Mouse (Mus musculus) mouse embryonic stem cell (cell line): ENCODE measurements around the gene Cgref1.

Experiments
- in situ Hi-C, 2 experiments: fragments of 300-500 bp; cut with MboI; formaldehyde crosslinking; loops; 1 replicate in 1 of 2; 3 replicates in 1 of 2; pipeline ENCODE4 v1.14.3; 2019 to 2020; ENCODE audit warnings: low sequenced_read_pairs in 2 of 2, low pct_unique_long_range_greater_than_20kb in 1 of 2, mixed read lengths in 1 of 2; ENCODE audit not compliant: unreplicated experiment in 1 of 2

Gene Cgref1

DNA sequence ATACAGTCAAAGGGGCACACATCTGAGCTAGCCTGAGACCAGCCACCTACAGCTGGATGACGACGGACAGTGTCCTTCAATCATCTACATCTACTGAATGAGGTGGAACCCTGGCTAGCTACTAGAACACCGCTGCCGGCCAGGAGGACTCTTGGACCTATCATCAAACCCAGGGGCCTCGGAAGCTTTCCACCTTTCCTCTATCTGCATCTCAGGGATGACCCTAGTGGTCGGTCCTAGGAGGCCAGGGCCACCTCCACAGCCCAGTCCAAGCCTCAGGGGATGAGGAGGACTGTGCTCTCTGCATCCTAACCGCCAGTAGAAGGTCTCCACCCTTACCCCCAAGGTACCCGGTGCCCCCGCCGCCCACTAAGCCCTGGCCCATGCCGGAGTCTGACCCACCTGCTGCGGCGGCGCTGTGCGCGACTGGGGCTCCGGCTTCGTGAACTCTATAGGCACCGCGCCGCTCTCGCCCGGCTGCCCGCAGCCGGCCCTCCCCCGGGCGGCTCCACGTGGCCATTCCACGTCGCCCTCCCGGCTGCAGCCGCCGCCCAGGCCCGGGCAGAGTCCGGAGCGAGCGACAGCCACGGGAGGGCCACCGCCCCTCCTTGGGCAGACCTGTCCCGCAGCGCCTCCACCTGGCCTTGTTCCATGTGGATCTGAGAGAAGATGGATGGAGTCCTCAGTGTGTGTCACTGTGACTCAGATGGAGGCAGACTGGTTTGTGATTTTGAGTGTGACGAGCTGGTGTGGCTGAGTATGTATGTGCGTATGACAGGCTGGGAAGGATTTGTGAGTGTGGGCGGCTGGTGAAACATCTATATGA lies at the start of gene Cgref1:
Gene Cgref1 (minus strand): TSS at position 636 of the 826 bp plus-strand sequence.
- in situ Hi-C loops, result no loop called here

DNA sequence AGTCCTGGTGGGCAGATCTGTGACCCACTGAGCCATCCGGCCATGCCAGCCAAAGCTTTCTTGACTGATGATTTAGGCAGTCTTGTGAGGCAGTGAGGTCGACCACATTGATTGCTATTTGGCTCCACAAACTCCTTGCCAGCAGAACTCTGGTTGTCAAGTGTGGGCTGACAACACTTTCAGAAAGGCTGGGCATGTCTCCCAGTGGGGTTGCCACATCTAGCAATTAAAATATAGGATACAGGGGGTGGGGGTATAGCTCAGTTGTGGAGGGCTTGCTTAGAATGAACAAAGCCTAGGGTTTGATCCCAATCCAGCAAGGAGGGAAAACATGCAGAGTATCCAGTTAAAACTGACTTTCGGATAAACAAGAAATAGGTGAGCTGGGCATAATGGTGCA lies 48.7 kb upstream of the Cgref1 start:
- in situ Hi-C loops, result no loop called here

DNA sequence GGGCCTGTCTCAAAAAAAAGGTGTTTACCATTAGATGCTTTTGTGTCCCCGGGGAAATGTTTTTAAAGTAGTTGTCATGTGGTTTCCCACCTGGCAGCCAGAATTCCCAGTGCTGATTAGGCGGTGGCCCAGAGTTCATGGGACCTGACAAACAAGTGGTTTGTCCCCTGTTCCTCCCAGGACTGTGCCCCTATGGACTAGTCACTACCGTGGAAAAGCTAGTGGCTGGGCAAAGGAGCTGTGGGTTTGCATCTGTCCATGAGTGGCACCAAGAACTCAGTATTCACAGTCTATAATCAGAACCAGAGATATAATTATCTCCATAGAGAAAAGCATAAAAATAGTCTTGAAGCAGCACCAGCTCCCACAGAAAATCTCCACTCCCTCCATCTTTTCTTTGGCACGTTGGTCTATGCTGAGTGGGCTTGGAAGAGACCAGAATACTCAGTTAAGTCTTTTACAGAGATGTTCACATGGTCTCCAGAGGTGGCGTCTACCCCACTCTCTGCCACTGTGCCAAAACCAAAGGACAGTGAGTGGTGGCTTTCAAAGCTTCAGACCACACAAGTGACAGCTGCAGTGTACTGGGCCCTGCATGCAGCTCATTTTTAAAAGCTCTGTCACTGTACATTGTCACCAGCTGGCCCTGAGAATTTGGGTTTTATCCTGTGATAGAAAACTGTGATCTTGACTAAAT lies 47.7 kb upstream of the Cgref1 start:
- in situ Hi-C loops, result no loop called here

DNA sequence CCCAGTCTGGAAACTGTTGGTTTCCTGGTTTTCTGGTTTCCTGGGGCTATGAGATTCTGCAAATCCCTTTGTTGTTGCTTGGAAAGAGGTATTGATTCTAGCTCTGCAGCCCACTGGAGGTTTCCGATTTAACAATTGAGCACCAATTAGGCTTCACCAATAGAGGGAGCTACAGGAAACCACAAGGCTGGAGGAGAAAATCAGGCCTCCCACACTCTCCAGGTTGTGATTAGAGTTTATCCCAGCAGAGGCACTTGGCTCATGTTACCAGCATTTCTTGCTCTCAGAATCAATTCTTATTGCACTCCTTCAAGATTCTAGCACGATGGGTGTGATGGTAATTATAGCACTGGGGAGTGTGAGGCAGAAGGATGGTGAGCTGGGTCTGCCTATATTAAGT lies 37.0 kb upstream of the Cgref1 start:
- in situ Hi-C loops, result no loop called here

DNA sequence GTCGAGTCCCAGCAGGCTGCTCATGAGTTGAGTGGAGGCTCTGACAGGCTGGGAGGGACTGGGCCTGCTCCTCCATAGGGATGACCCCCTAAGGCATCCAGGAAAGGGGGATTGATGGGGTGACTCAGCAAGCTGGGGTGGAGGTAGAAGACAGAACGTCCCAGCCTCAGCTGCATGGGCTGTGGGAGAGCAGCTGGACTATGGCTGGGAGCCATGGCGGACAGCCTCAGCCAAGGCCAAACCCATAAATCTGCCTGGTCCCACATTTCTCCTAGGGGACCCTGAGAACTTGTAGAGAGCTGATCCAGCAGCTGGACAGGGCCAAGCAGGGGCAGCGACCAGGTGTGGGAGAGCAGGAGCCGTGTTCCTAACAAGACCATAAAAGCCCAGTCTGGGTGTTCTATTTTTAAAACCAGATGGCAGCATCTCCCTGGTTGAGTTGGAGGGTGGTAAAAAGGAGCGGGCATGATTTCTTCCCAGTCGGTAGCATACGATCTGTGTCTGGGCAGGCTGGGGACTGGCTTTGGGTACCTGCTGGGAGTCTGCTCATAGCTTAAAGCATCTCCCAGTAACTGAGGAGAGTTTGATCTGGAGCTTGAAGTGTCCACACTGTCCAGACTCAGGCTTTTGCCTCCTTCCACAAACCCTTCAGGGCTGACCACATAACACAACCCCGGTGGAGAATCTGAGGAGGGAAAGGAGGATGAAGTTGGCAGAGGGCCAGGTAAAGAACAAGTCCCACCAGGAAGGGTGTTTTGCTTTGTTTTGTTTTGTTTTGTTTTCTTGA lies 29.7 kb upstream of the Cgref1 start:
- in situ Hi-C loops, result no loop called here

DNA sequence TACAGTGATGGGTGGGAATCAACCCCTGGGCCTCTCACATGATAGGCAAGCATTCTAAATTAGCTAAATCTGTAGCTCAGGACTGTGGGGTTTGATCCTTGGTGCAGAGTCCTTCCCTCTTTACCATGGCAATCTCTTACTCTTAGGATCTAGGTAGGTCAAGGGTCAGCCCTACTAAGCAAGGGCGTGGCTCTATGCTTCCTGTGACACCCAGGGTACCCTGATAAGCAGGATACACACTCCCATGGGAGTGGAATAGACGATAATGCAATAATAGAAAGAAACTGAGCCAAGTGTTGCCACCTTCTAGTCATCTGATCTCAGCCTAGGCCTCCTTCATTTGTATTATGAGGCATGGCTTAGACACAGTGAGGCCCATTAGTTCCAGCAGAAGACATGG lies 24.0 kb upstream of the Cgref1 start:
- in situ Hi-C loops, result no loop called here

DNA sequence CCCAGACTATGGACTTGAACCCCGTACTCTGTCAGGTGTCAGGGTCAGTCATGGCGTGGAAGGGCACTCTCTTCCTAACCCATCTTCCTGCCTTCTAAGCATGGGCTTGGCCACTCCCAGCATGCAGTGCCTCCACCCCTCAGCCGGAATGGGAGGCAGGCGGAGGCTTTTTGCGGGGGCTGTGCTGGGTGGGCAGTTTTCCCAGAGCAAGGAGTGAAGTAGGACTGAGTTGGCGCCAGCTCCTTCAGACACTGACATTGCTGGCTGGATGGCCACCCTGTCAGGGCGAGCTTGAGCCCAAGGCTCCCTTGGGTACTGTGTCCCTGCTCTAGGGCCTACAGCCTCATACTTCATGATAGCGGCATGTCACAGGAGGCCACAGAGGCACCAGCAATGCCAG lies 23.0 kb upstream of the Cgref1 start, which contains the start of gene Tcf23:
Gene Tcf23 (plus strand): TSS at position 247 of the 400 bp plus-strand sequence.
- in situ Hi-C loops, result no loop called here

DNA sequence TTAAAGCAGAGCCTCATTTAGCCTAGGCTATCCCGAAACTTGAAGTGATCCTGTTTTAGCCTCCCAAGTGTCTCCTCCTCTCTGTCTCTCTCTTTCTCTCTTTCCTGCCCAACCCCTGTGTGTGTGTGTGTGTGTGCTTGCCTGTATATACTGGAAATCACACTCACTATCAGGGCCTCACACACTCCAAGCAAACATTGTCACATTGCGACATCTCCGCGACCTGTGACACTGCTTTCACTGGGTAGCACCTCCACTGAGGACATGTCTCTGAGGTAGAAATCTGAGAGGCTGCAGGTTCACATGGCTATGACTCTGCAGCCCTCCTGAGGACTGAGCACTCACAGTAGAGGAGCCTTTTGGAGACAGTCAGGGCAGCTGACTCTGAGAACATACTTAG lies 20.8 kb upstream of the Cgref1 start:
- in situ Hi-C loops, result no loop called here

DNA sequence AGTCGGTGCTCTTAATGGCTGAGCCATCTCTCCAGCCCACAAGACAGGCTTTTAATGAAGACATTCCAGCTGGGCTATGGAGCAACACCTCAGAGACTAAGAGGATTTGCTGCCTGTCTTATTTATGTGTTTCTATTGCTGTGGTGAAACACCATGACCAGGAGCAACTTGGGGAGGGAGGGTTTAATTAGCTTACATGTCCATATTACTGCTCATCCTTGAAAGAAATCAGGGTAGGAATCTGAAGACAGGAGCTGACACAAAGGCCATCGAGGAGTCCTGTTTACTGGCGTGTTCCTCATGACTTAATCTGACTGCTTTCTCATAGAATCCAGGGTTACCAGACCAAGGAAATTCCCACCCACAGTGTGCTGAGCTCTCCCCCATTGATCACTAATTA lies 18.5 kb upstream of the Cgref1 start:
- in situ Hi-C loops, result no loop called here

DNA sequence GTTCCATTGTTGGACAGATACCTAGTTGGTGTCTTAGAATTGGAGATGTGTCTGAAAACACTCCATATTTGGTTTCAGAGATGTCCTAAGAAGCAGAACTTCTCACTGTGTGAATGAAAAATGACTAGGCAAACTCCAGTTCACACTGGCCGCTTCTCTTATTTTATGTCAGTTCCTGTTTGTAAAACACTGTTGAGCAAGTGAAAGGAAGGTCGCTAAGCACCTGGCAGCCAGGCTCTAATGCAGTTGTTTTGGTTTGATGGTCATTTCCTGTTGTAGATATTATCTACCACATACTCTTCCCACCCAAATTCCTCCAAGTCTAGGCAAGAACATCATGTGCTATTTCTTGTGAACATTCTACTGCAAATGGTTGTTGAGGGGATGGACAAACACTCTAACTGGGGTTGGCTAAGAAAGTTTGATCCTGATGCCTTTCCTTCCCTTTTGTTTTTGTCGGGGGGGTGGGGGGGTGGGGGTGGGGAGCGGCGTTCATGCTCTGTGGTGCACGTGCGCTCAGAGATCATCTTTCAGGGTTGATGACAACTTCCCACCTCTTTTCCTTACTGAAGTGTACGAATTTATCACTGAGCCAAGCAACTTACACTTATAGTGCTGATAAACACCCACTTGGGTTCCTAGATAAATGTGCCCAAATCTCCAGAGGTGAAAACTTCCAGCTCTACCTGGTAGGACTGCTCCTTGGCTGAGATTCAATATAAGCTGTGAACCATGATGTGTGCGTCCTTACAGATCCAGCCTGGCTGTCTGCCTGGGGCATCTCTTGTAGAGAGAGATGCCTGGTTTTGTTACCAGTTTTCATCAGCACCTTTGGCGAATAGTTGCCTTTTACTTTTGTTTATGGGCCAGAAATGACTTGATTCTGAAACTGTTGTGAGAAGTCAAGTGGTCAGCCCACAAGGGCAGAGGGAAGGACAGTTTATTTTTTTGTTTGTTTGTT lies 16.4 kb upstream of the Cgref1 start:
- in situ Hi-C loops, result no loop called here

DNA sequence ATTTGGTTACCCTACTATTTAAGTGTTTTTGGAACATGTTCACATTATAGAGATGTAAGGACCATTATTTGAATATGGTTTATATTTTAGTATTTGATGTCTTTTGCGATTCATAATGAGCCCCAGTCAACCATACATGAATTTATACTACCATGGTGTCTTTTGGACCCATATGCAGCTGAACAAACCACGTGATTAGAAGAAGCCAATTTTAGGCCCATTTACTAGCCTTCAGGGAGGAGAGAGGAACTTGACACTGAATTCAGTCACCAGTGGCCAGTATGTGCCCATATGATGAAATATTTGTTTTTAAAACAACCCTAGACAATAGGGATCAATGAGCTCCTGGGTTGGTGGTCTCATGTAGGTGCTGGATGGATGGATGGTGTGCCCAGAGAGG lies 15.4 kb upstream of the Cgref1 start:
- in situ Hi-C loops, result no loop called here

DNA sequence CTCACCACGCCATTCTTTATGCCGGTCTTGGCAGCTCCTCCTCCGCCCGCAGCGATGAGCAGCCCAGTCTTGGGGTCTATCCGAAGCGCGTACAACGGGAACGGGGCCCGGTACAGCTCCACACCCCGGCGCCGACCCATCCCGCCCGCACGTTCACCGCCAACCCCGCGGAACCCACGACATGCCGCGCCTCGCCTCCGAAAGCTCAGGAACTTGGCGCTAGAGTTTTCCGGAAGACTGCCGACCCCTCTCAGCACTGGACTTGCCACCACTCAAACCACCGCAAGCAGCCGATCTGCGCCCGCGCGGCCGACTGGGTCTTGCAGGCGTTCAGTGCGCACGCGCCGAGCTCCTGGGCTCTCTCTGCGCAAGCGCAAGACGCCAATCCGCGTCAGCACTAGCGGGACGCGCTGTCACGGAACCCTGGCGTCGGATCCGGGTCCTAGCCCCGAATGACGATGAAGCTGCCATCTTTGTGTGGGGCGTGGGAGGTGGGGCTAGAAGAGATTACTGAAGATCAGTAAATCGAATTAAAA lies 14.6 kb upstream of the Cgref1 start, which contains the start of gene Preb:
Gene Preb (minus strand): TSS at position 396 of the 536 bp plus-strand sequence.
- in situ Hi-C loops, result no loop called here

DNA sequence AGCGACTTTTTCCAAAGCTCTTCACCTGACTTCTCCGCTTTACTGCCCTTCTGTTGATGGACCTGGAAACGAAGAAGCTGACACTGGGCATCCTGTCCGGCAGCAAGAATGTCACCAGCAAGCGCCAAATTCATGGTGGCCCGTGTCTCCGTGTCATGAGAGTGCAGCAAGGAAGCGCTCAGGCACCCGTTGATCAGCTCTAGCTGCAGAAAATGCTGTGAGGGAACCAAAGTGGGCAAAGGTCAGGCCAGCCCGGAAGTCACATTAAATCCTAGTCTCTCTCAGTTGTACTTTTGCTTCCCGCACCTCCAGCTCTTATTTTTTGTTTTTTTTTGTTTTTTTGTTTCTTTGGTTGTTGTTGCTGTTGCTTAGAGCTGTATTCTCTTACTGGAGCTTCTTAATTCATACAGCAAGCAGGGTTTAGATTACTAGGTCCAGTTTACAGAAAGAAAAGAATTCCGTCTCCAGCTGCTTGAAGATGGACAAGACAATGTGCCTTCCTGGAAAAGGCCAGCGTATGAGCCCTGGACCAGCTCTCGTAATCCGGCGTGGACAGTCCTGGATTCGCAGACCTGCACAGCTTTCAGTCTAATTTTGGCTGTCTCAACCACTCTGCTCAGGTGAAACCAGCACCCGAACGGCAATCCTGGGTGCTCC lies 13.9 kb upstream of the Cgref1 start:
- in situ Hi-C loops, result no loop called here

DNA sequence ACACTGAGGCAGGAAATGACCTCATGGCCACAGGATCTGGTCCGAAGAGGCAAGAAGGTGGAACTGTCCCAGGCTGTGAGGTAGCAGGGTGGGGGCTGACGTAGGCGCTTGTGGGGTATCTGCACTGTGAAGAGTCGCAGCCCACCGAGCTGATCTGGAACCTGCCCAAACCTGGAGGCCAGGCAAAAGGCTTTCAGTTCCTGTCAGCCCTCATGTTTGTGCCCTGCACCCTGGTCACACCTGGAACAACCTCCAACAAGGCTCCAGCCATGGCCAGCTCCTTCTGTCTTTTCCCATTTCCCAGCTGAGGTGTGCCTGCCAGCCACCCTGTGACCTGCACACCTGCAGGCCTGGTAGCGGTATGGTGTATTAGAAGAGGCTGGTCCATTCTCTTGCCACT lies 12.5 kb upstream of the Cgref1 start:
- in situ Hi-C loops, result no loop called here

DNA sequence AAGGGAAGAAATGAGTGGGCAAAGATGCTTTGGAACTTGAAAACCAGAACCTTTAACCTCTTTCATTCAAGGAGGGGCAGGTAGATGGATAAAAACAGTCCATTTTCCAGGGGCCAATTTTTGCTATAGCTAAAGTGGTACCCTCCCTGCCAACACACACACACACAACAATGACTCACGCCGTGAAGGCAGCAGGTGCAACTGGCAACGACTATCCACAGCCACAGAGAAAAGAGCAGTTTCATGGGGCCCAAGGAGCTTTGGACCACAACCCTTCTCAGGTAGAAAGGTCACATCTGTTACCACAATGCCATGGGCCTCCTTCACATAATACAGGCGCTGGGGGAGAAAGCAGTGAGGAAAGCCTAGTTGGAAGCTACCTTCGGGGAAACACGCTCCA lies 10.4 kb upstream of the Cgref1 start:
- in situ Hi-C loops, result no loop called here

DNA sequence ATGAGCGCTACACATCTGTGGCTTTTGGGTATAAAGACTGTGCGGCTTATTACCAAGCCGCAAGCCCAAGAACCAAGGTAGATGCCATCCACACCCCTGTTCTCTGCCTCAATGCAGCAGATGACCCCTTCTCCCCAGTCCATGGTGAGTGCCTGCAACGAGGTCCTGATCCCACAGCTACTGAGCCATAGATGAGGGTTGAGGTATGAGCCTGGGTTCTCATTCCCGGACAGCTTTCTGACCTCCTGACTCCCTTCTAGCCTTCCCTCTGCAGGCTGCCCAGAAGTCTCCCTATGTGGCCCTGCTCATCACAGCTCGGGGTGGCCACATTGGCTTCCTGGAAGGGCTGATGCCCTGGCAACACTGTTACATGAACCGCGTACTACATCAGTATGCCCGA lies 9.2 kb upstream of the Cgref1 start:
- in situ Hi-C loops, result no loop called here

DNA sequence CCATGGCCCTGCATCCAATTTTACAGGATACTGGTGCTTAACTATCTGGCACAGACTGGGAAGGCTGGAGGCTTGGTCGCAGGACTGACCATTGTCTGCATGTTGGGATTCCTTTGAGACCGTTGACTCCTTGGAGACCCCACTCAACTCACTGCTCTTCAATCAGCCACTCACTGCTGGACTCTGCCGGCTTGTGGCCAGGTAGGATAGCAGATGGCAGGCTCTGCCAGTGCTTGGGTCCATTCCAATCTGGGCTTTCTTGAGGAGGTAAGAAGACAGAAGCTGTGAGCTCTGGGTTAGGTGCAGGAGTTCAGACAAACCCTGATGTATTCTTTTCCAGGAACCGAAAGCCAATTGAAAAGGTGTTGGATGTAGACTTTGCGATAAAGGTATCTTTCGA lies 8.7 kb upstream of the Cgref1 start:
- in situ Hi-C loops, result no loop called here
